Mouse (Mus musculus) lung, embryonic 15.5 days (tissue): ENCODE results near the gene Grk5. TPM values are rescaled to one million over a fixed set of nuclear protein-coding genes. Genes with fewer than 3 reads are reported as not detected.
"Not testable (repeated sequence)": the region's sequence is repeated elsewhere in the genome, so short reads cannot be mapped to it uniquely, and the experiment has no call there.

ENCODE experiments used
- ATAC-seq: fragments of 200-750 bp; cut with Nextera tagmentation; 2 replicates; pipeline ENCODE4 v1.8.0; 2017; ENCODE audit warnings: moderate number of reproducible peaks, borderline replicate concordance; ENCODE audit not compliant: low FRiP score, low TSS enrichment; ENCODE audit errors: extremely low read depth
- H3K27ac ChIP-seq: fragments of 300-500 bp; sonication (generic); 2 replicates; pipeline ENCODE4 v1.5.1; 2015; ENCODE audit warnings: moderate library complexity, mild to moderate bottlenecking, inconsistent platforms
- H3K27me3 ChIP-seq: fragments of 300-500 bp; sonication (generic); 2 replicates; pipeline ENCODE4 v1.6.1; 2015; ENCODE audit warnings: inconsistent platforms
- H3K36me3 ChIP-seq: fragments of 300-500 bp; sonication (generic); 2 replicates; pipeline ENCODE4 v1.6.1; 2015; ENCODE audit warnings: inconsistent platforms
- H3K4me1 ChIP-seq: fragments of 300-500 bp; sonication (generic); 2 replicates; pipeline ENCODE4 v1.6.1; 2015; ENCODE audit warnings: inconsistent platforms
- H3K4me2 ChIP-seq: fragments of 300-500 bp; sonication (generic); 2 replicates; pipeline ENCODE4 v1.6.1; 2015; ENCODE audit warnings: inconsistent platforms, mild to moderate bottlenecking, moderate library complexity
- H3K4me3 ChIP-seq: fragments of 300-500 bp; sonication (generic); 2 replicates; pipeline ENCODE4 v1.5.1; 2015; ENCODE audit warnings: mild to moderate bottlenecking, inconsistent platforms
- H3K9ac ChIP-seq: fragments of 300-500 bp; sonication (generic); 2 replicates; pipeline ENCODE4 v1.6.1; 2015; ENCODE audit warnings: inconsistent platforms
- H3K9me3 ChIP-seq: fragments of 300-500 bp; sonication (generic); 2 replicates; pipeline ENCODE4 v1.6.1; 2016; ENCODE audit warnings: inconsistent platforms
- WGBS: fragments of 180-500 bp; shearing (Covaris S2); methylation state at CpG from one replicate; pipeline ENCODE4 v1.1.7; 2015; 5-methylcytosine and 5-hydroxymethylcytosine counted together
- polyA plus RNA-seq: library from polyadenylated mRNA; unstranded; fragments of >200 nt; fragmentation: Nextera tagmentation; extraction: Ambion mirVana; gene quantifications from 2 replicates; pipeline ENCODE4 v1.2.1, GENCODE M21; 2015

The Grk5 gene
- polyA plus RNA-seq, 1 experiment from 2014 or later: 4.2 TPM

- Histone ChIP-seq H3K4me3 (no peak overlapping the region), H3K9me3 (no peaks in the 10 kb centered on the region), H3K9ac (no peak overlapping the region), H3K4me1 (0 out of 2 replicates have a peak, but pooled peaks cover 4% of the 10 kb centered on the region), H3K36me3 (no peaks in the 10 kb centered on the region), H3K4me2 (no peak overlapping the region), H3K27ac (no peak overlapping the region), H3K27me3 (no peaks in the 10 kb centered on the region)
- ATAC-seq: no peak
- WGBS: 67% methylated on average over 3 of the region's 3 CpGs
These were observed 26.3 kb downstream of the Grk5 start for GRCm38 (mm10) chr19:60915862-60916261.

DNA sequence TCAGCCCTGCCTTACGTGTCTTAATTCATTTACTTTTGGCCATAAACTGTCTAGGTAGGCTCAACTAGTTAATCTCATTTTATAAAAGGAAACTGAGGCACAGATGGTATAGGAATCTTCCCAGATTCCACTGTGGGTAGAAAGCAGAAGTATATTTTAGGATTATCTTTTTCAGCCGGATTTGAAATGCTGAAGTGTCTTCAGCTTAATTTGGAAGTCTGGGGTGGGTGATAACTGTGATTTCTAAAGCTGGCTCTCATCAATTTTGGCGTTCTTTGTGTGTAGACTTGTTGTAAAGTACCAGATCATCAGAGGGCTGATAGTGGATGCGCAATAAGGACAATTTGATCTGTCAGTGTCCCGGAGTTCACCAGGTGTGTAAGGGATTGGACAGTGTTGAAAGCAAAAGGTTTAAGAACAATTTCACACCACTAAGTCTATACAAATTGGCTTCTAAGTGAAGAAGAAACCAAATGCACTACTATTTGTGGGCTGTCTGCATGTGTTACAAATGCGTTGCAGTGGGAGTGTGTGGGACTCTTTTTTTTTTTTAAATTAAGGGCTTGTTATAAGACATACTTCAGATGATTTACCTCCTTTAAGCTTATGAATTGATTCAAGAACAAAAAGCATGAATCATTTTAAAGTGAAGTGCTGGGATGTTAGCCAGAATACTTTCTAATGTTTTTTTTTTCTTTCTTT is 27.5 kb downstream of the Grk5 start:
- Histone ChIP-seq H3K9me3 (no peaks in the 10 kb centered on the region), H3K27me3 (no peaks in the 10 kb centered on the region), H3K4me3 (no peak overlapping the region), H3K4me1 (0 out of 2 replicates have a peak, but pooled peaks cover 4% of the 10 kb centered on the region), H3K27ac (no peak overlapping the region), H3K36me3 (no peaks in the 10 kb centered on the region), H3K4me2 (no peak overlapping the region), H3K9ac (no peak overlapping the region)
- no peak for ATAC-seq
- WGBS: 81% methylated on average over 6 of the region's 6 CpGs

- not testable (repeated sequence) for H3K27ac ChIP-seq, H3K9ac ChIP-seq, H3K4me3 ChIP-seq, H3K36me3 ChIP-seq, H3K4me2 ChIP-seq, ATAC-seq, H3K4me1 ChIP-seq, H3K27me3 ChIP-seq, H3K9me3 ChIP-seq
These were observed 35.0 kb downstream of the Grk5 start for GRCm38 (mm10) chr19:60924534-60924933.

DNA sequence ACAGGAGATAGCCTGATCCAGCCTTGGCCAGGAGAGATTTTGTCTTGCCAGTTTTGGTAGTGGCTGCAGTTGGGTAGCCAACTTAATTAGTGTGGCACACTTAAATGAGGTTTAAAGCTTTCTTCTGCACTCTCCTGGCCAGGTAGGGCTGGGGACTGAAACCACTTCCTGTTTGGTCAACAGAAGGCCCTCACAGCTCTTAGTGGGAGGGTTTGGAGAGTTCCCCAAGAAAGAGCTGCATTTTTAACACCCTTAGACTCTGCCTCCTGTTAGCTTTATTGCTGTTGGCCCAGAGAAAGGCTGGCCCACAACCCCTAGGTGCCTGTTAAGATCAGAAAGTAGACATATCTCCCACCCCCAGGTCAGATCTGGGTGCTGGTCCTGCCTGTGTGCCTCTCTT is 45.5 kb downstream of the Grk5 start:
- no peak for ATAC-seq
- H3K36me3 ChIP-seq: no peaks in the 10 kb centered on the region
- H3K27ac ChIP-seq: no peak overlapping the region
- no peak overlapping the region for H3K9ac ChIP-seq
- no peak overlapping the region for H3K4me2 ChIP-seq
- no peak overlapping the region for H3K4me3 ChIP-seq
- H3K27me3 ChIP-seq: no peaks in the 10 kb centered on the region
- H3K9me3 ChIP-seq: no peaks in the 10 kb centered on the region
- H3K4me1 ChIP-seq: peaks cover 24% of the 10 kb centered on the region

DNA sequence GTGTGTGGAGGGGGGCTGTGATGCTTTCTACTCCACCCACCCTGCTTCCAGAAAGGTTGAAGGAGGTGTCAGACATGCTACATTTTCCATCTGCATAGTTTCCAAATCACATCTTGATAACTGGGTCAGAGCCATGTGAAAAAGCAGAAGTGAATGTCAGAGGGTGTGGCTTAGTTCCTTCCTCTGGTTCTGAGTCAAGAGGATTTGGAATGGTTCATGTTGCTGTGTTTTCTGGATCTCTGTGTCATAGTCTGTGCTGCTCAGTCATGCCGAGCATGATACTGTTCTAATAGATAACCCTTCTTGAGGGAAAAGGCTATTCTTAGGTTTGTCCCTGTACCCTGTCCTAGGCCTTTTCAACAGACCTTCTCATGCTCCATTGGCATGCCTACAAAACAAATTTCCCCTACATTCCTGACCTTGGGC is 50.4 kb downstream of the Grk5 start:
- Histone ChIP-seq H3K9ac (no peak overlapping the region), H3K4me1 (peaks cover 29% of the 10 kb centered on the region), H3K4me3 (no peak overlapping the region), H3K4me2 (no peak overlapping the region), H3K27me3 (no peaks in the 10 kb centered on the region), H3K27ac (peak overlapping the region; percentile 70), H3K9me3 (no peaks in the 10 kb centered on the region), H3K36me3 (no peaks in the 10 kb centered on the region)
- ATAC-seq: no peak; the same call in 1 of the 2 replicates
- WGBS: 28% methylated on average over 1 of the region's 1 CpGs

DNA sequence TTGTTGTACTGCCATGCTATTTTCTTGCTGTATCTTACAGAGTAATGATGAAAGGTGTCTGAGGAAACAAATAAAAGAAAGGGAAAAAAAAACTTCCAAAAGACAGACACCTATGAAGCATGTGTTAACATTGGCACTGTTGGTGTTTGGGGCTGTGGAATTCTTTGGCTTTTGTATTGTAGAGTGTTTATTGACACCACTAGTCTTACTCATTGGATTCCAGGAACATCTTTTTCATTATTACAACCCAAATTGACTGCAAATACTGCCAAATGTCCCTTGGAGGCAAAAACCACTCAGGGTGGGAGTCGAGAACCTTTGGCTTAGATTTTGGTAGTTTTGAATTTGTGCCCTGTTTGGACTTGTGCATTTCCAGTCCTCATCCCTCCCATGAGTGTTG is 51.3 kb downstream of the Grk5 start:
- no peak overlapping the region for H3K4me3 ChIP-seq
- ATAC-seq: no peak
- no peak overlapping the region for H3K9ac ChIP-seq
- peaks cover 26% of the 10 kb centered on the region for H3K4me1 ChIP-seq
- H3K4me2 ChIP-seq: no peak overlapping the region
- H3K9me3 ChIP-seq: no peaks in the 10 kb centered on the region
- H3K27ac ChIP-seq: no peak overlapping the region
- no peaks in the 10 kb centered on the region for H3K36me3 ChIP-seq
- WGBS: 88% methylated on average over 1 of the region's 1 CpGs
- H3K27me3 ChIP-seq: no peaks in the 10 kb centered on the region

DNA sequence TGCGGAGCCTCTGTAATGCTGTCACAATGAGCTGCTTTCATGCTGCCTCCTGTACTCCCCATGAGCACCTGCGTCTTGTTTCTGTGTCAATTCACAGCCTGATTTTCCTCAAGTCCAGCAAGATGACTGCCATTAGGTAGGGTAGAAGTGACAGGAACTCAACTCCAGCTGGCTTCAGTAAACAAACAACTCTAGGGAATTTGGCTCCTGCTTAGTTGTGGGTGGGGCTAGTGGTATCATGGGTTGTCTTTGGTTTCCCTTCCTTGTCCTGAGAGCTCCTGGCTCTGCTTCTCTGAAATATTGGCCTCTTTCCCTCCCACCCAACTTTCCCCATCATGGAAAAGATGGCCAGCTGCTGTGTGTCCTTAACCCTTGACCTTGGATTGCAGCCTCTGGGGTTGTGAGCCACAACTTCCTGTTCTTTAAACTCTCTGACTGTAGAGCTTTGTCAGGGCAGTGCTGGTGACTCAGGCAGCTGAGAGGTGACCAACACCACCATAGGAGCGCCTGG is 56.3 kb downstream of the Grk5 start:
- ATAC-seq: peak; percentile 91
- Histone ChIP-seq H3K4me1 (peaks cover 34% of the 10 kb centered on the region), H3K27me3 (no peaks in the 10 kb centered on the region), H3K9me3 (no peaks in the 10 kb centered on the region), H3K27ac (peak overlapping the region; percentile 85), H3K4me3 (no peak overlapping the region), H3K4me2 (no peak overlapping the region), H3K9ac (no peak overlapping the region), H3K36me3 (no peaks in the 10 kb centered on the region)
- WGBS: 28% methylated on average over 3 of the region's 3 CpGs

DNA sequence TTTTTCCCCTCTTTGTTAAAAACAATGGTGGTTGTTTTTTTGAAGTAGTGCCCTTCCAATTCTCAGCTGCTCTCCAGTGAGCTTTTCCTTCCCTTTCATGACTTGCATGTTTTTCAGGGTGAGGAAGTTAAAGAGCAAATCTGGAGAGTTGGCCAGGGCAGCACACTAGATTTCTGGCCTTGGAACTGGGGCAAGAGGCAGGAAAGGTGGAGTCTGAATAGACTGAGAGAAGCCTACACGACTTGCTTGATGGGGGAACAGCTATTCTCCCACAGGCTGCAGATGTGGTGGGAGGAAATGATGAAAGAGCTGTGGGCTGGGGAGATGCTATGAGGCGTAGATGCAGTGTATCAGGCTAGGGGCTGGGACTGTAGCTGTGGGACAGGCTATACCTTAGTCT is 57.1 kb downstream of the Grk5 start:
- ATAC-seq: peak; percentile 31; the same call in 1 of the 2 replicates
- no peaks in the 10 kb centered on the region for H3K27me3 ChIP-seq
- H3K9me3 ChIP-seq: no peaks in the 10 kb centered on the region
- H3K9ac ChIP-seq: no peak overlapping the region
- H3K36me3 ChIP-seq: no peaks in the 10 kb centered on the region
- H3K27ac ChIP-seq: peak overlapping the region; percentile 85
- no peak overlapping the region for H3K4me3 ChIP-seq
- no peak overlapping the region for H3K4me2 ChIP-seq
- whole genome bisulfite sequencing: 36% methylated on average over 2 of the region's 2 CpGs
- peaks cover 34% of the 10 kb centered on the region for H3K4me1 ChIP-seq

- Histone ChIP-seq H3K27me3 (no peaks in the 10 kb centered on the region), H3K4me3 (no peak overlapping the region), H3K4me1 (peaks cover 34% of the 10 kb centered on the region), H3K9me3 (no peaks in the 10 kb centered on the region), H3K4me2 (no peak overlapping the region), H3K27ac (no peak overlapping the region), H3K9ac (no peak overlapping the region), H3K36me3 (no peaks in the 10 kb centered on the region)
- no peak for ATAC-seq
- WGBS: 22% methylated on average over 1 of the region's 1 CpGs
These were observed 59.4 kb downstream of the Grk5 start for GRCm38 (mm10) chr19:60948996-60949395.

GRCm38 (mm10) chr19:60950056-60950869 is 60.7 kb downstream of the Grk5 start:
- Histone ChIP-seq H3K9me3 (no peaks in the 10 kb centered on the region), H3K27me3 (no peaks in the 10 kb centered on the region), H3K9ac (no peak overlapping the region), H3K4me2 (no peak overlapping the region), H3K36me3 (no peaks in the 10 kb centered on the region), H3K4me3 (no peak overlapping the region), H3K27ac (peak overlapping the region; percentile 51), H3K4me1 (peaks cover 29% of the 10 kb centered on the region)
- WGBS: 64% methylated on average over 7 of the region's 7 CpGs
- ATAC-seq: no peak

DNA sequence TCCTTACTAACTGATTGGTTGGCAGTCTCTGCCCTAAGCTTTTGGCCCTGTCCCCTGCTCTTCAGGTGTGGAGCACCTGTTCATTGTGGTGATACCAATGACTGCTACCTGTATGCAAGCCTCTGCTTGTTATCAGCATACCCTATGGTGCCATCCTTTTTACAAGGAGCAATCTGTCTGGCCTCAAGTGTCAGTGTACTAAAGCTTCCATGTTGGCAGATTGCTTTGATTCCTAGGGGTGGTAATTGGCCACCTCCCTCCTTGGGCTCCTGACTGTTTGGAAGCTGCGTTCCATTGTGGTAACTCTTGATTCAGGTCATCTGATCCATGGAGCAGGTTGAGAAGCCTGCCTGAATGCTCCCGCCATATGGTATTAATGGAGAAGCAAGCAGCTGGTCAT is 65.6 kb downstream of the Grk5 start:
- H3K27ac ChIP-seq: no peak overlapping the region
- peaks cover 17% of the 10 kb centered on the region; the same call in 1 of the 2 replicates for H3K4me1 ChIP-seq
- H3K9ac ChIP-seq: no peak overlapping the region
- no peaks in the 10 kb centered on the region for H3K36me3 ChIP-seq
- no peak overlapping the region for H3K4me3 ChIP-seq
- no peak overlapping the region for H3K4me2 ChIP-seq
- H3K27me3 ChIP-seq: no peaks in the 10 kb centered on the region
- 91% methylated on average over 2 of the region's 2 CpGs for WGBS
- H3K9me3 ChIP-seq: no peaks in the 10 kb centered on the region
- no peak for ATAC-seq

- Histone ChIP-seq H3K27ac (no peak overlapping the region), H3K9ac (no peak overlapping the region), H3K9me3 (no peaks in the 10 kb centered on the region), H3K36me3 (no peaks in the 10 kb centered on the region), H3K4me2 (no peak overlapping the region), H3K27me3 (no peaks in the 10 kb centered on the region), H3K4me3 (no peak overlapping the region), H3K4me1 (peaks cover 12% of the 10 kb centered on the region; the same call in 1 of the 2 replicates)
- WGBS: 88% methylated on average over 1 of the region's 1 CpGs
- ATAC-seq: no peak
These were observed 66.2 kb downstream of the Grk5 start for GRCm38 (mm10) chr19:60955712-60956111.
